Mouse (Mus musculus) CH12.LX (cell line): ENCODE measurements around the gene Inpp5d. TPM values are rescaled to one million over a fixed set of nuclear protein-coding genes. Genes with fewer than 3 reads are reported as not detected.
A peak's percentile ranks its signal among the peaks of the same experiment; 100 is the strongest.

Experiments used
- DNase-seq: peaks from one replicate; pipeline ENCODE4 v3.0.0-alpha.2; 2013; ENCODE audit errors: extremely low read depth
- H3K27ac ChIP-seq: 2 replicates; pipeline ENCODE4 v1.5.1; 2012; ENCODE audit warnings: low read depth, mild to moderate bottlenecking, control low read depth, moderate library complexity; ENCODE audit not compliant: insufficient read depth
- H3K27me3 ChIP-seq: replicated peaks from 2 replicates; pipeline ENCODE3; 2012; ENCODE audit warnings: inconsistent platforms
- H3K36me3 ChIP-seq, 2 experiments: replicated peaks in 1 of 2; 2 replicates each; pipeline versions ENCODE3 to v1.6.1; 2012; ENCODE audit warnings: inconsistent platforms in 1 of 2, low read length in 1 of 2, mild to moderate bottlenecking in 1 of 2, mixed read lengths in 1 of 2, moderate library complexity in 1 of 2; ENCODE audit not compliant: control insufficient read depth in 1 of 2, insufficient read depth in 1 of 2
- H3K4me1 ChIP-seq, 2 experiments: 2 replicates each; pipeline ENCODE4 v1.6.1; 2012; ENCODE audit warnings: inconsistent platforms in 1 of 2, moderate library complexity in 1 of 2; ENCODE audit not compliant: insufficient read depth in 2 of 2, control insufficient read depth in 1 of 2
- H3K4me2 ChIP-seq: 2 replicates; pipeline ENCODE4 v1.6.1; 2012; ENCODE audit warnings: low read depth, mild to moderate bottlenecking, control low read depth; ENCODE audit not compliant: poor library complexity, insufficient read depth, severe bottlenecking
- H3K4me3 ChIP-seq, 3 experiments: fragments of 150-350 bp in 1 of 3; sonication (generic) in 1 of 3; replicated peaks in 1 of 3; 2 replicates each; pipeline versions ENCODE3 to v1.5.1; 2011 to 2012; ENCODE audit warnings: low read depth in 2 of 3, low read length in 2 of 3, mild to moderate bottlenecking in 2 of 3, moderate library complexity in 2 of 3, control low read depth in 1 of 3, improper control_type of control experiment in 1 of 3, inconsistent platforms in 1 of 3, mixed read lengths in 1 of 3; ENCODE audit not compliant: poor library complexity in 1 of 3
- H3K79me2 ChIP-seq: replicated peaks from 2 replicates; pipeline ENCODE4 v1.6.1; 2012; ENCODE audit warnings: mild to moderate bottlenecking, moderate library complexity; ENCODE audit not compliant: control insufficient read depth, poor library complexity, insufficient read depth, severe bottlenecking; ENCODE audit errors: extremely low read depth
- H3K9ac ChIP-seq: 2 replicates; pipeline ENCODE4 v1.6.1; 2012; ENCODE audit warnings: low read depth, mild to moderate bottlenecking, control low read depth, moderate library complexity; ENCODE audit not compliant: insufficient read depth
- H3K9me3 ChIP-seq: replicated peaks from 2 replicates; pipeline ENCODE3; 2012; ENCODE audit warnings: low read length, inconsistent platforms, mixed read lengths
- BHLHE40 ChIP-seq: IDR thresholded peaks from 2 replicates; pipeline ENCODE4 v1.6.1; 2011; ENCODE audit warnings: mild to moderate bottlenecking, low read depth, low read length, improper control_type of control experiment
- CHD2 ChIP-seq: IDR thresholded peaks from 2 replicates; pipeline ENCODE4 v1.6.1; 2011; ENCODE audit warnings: low read length, improper control_type of control experiment
- CTCF ChIP-seq, 2 experiments: IDR thresholded peaks in 1 of 2; conservative IDR thresholded peaks in 1 of 2; 2 replicates each; pipeline ENCODE4 v1.5.1; 2011 to 2012; ENCODE audit warnings: low read depth in 2 of 2, low read length in 2 of 2, improper control_type of control experiment in 1 of 2, inconsistent platforms in 1 of 2, mild to moderate bottlenecking in 1 of 2, moderate library complexity in 1 of 2
- E2F4 ChIP-seq: IDR thresholded peaks from 2 replicates; pipeline ENCODE4 v1.6.1; 2011; ENCODE audit warnings: low read depth, low read length, improper control_type of control experiment; ENCODE audit not compliant: insufficient replicate concordance
- ELF1 ChIP-seq: IDR thresholded peaks from 2 replicates; pipeline ENCODE4 v1.6.1; 2014; ENCODE audit warnings: low read depth, mild to moderate bottlenecking, inconsistent platforms, low read length, improper control_type of control experiment
- HCFC1 ChIP-seq: IDR thresholded peaks from 2 replicates; pipeline ENCODE4 v1.6.1; 2012; ENCODE audit warnings: low read depth, mild to moderate bottlenecking, inconsistent platforms, low read length, improper control_type of control experiment
- IRF4 ChIP-seq: IDR thresholded peaks from 2 replicates; pipeline ENCODE4 v1.6.1; 2014; ENCODE audit warnings: low read depth, mild to moderate bottlenecking, inconsistent platforms, low read length, improper control_type of control experiment
- JUN ChIP-seq: IDR thresholded peaks from 2 replicates; pipeline ENCODE4 v1.6.1; 2011; ENCODE audit warnings: low read depth, mild to moderate bottlenecking, low read length, improper control_type of control experiment, moderate library complexity; ENCODE audit not compliant: insufficient read depth
- JUND ChIP-seq: conservative IDR thresholded peaks from 2 replicates; pipeline ENCODE4 v1.6.1; 2011; ENCODE audit warnings: low read depth, low read length, improper control_type of control experiment
- MAFK ChIP-seq: IDR thresholded peaks from 2 replicates; pipeline ENCODE4 v1.6.1; 2011; ENCODE audit warnings: low read length, improper control_type of control experiment; ENCODE audit not compliant: insufficient replicate concordance
- MAX ChIP-seq: IDR thresholded peaks from 2 replicates; pipeline ENCODE4 v1.6.1; 2011; ENCODE audit warnings: low read length, improper control_type of control experiment
- MEF2A ChIP-seq: IDR thresholded peaks from 2 replicates; pipeline ENCODE4 v1.6.1; 2014; ENCODE audit warnings: low read depth, mild to moderate bottlenecking, inconsistent platforms, low read length, improper control_type of control experiment, borderline replicate concordance
- MXI1 ChIP-seq: IDR thresholded peaks from 2 replicates; pipeline ENCODE4 v1.6.1; 2011; ENCODE audit warnings: mild to moderate bottlenecking, low read depth, low read length, improper control_type of control experiment
- MYC ChIP-seq: IDR thresholded peaks from 2 replicates; pipeline ENCODE4 v1.6.1; 2011; ENCODE audit warnings: low read depth, mild to moderate bottlenecking, improper control_type of control experiment, low read length
- NRF1 ChIP-seq: IDR thresholded peaks from 2 replicates; pipeline ENCODE4 v1.6.1; 2014; ENCODE audit warnings: low read depth, mild to moderate bottlenecking, inconsistent platforms, low read length, improper control_type of control experiment, moderate library complexity
- PAX5 ChIP-seq: IDR thresholded peaks from 2 replicates; pipeline ENCODE4 v1.6.1; 2012; ENCODE audit warnings: low read length, inconsistent platforms, mixed read lengths
- POLR2AphosphoS2 ChIP-seq: IDR thresholded peaks from 2 replicates; pipeline ENCODE4 v1.6.1; 2011; ENCODE audit warnings: low read depth, low read length, improper control_type of control experiment
- RAD21 ChIP-seq: IDR thresholded peaks from 2 replicates; pipeline ENCODE4 v1.6.1; 2011; ENCODE audit warnings: low read depth, mild to moderate bottlenecking, low read length, improper control_type of control experiment, moderate library complexity
- RCOR1 ChIP-seq: conservative IDR thresholded peaks from 2 replicates; pipeline ENCODE4 v1.6.1; 2012; ENCODE audit warnings: low read depth, mild to moderate bottlenecking, inconsistent platforms, low read length, improper control_type of control experiment
- SIN3A ChIP-seq: IDR thresholded peaks from 2 replicates; pipeline ENCODE4 v1.6.1; 2012; ENCODE audit warnings: low read length, improper control_type of control experiment, inconsistent platforms
- SMC3 ChIP-seq: IDR thresholded peaks from 2 replicates; pipeline ENCODE4 v1.6.1; 2011; ENCODE audit warnings: low read depth, low read length, improper control_type of control experiment
- TCF12 ChIP-seq: IDR thresholded peaks from 2 replicates; pipeline ENCODE4 v1.6.1; 2014; ENCODE audit warnings: low read depth, mild to moderate bottlenecking, inconsistent platforms, low read length, improper control_type of control experiment
- USF1 ChIP-seq: IDR thresholded peaks from 2 replicates; pipeline ENCODE4 v1.6.1; 2014; ENCODE audit warnings: low read depth, mild to moderate bottlenecking, inconsistent platforms, low read length, improper control_type of control experiment
- USF2 ChIP-seq: conservative IDR thresholded peaks from 2 replicates; pipeline ENCODE4 v1.6.1; 2011; ENCODE audit warnings: low read depth, low read length, improper control_type of control experiment
- ZKSCAN1 ChIP-seq: IDR thresholded peaks from 2 replicates; pipeline ENCODE4 v1.6.1; 2012; ENCODE audit warnings: low read depth, inconsistent platforms, low read length, improper control_type of control experiment, borderline replicate concordance
- ZMIZ1 ChIP-seq: IDR thresholded peaks from 2 replicates; pipeline ENCODE4 v1.6.1; 2012; ENCODE audit warnings: low read depth, mild to moderate bottlenecking, inconsistent platforms, low read length, improper control_type of control experiment
- ZNF384 ChIP-seq: IDR thresholded peaks from 2 replicates; pipeline ENCODE4 v1.6.1; 2012; ENCODE audit warnings: low read depth, low read length, improper control_type of control experiment, inconsistent platforms
- dilution Hi-C: fragments of 300-500 bp; cut with MboI; formaldehyde crosslinking; loops from 2 replicates; pipeline ENCODE4 v1.14.3; 2020; ENCODE audit warnings: low sequenced_read_pairs; ENCODE audit not compliant: extremely low pct_unique_long_range_greater_than_20kb, extremely low pct_ligation_motif_present
- in situ Hi-C: fragments of 300-500 bp; cut with MboI; formaldehyde crosslinking; loops from 3 replicates; pipeline ENCODE4 v1.14.3; 2019; ENCODE audit warnings: low sequenced_read_pairs, low pct_ligation_motif_present, low pct_unique_long_range_greater_than_20kb, mixed read lengths
- polyA plus RNA-seq: library from polyadenylated mRNA; unstranded; fragments of >175 nt; gene quantifications from 2 replicates; pipeline ENCODE4 v1.2.1, GENCODE M21; 2012; ENCODE audit warnings: low read depth; ENCODE audit not compliant: insufficient read length
- total RNA-seq, 2 experiments: library from RNA; depleted of rRNA; stranded (reverse); fragments of 300-350 nt in 1 of 2; fragments of >200 nt in 1 of 2; gene quantifications; 2 replicates each; pipeline ENCODE4 v1.2.3; 2012 to 2014

Inpp5d gene
- total and polyA plus RNA-seq, 3 experiments: 97.1 to 109 (median 106) TPM

- TF ChIP-seq POLR2AphosphoS2 (no peak), HCFC1 (no peak), USF1 (no peak), MXI1 (no peak), SMC3 (peak; percentile 81), RAD21 (peak; percentile 60), BHLHE40 (0 out of 2 replicates have a peak, but pooled peaks have one; percentile 18), ZNF384 (no peak), E2F4 (no peak), SIN3A (no peak), ZMIZ1 (no peak), IRF4 (0 out of 2 replicates have a peak, but pooled peaks have one; percentile 36), PAX5 (no peak), MEF2A (no peak), CTCF (conservative IDR thresholded peaks at IDR 0.05 in 1 of 2, IDR thresholded peaks at IDR 0.05 in 1 of 2; ENCODE audit: low read depth in 2 of 2, low read length in 2 of 2) (peak; percentile 76 to 81), JUND (no peak), JUN (no peak), MAX (0 out of 2 replicates have a peak, but pooled peaks have one; percentile 33), MYC (peak; percentile 65; the same call in 1 of the 2 replicates)
- peak; percentile 68 for DNase-seq
- dilution Hi-C loops: no loop called here
Observed at GRCm38 (mm10) chr1:87766233-87766632, 146.1 kb downstream of the Inpp5d start.

DNA sequence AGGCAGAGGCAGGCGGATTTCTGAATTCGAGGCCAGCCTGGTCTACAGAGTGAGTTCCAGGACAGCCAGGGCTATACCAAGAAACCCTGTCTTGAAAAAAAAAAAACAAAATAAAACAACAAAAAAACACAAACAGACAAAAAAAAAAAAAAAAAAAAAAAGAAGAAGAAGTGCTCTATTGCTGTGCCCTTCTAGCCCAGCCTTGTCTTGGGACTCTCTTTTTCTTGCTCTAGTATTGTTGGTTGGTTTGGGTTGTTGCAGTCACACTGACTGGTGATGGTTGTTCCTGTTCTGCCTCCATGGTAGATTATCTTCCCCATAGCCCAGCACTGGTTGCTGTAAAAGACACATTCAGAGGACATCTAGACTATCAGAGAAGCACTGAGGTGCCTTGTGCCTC, 149.2 kb downstream of the Inpp5d start:
- peaks cover 3 to 8% of the 10 kb centered on the region in 2 experiments; a peak in 3 of 4 replicates for H3K4me1 ChIP-seq
- no peak overlapping the region for H3K9ac ChIP-seq
- H3K36me3 ChIP-seq: peaks cover 69 to 93% of the 10 kb centered on the region in 2 experiments
- no peak overlapping the region for H3K4me3 ChIP-seq
- no peaks in the 10 kb centered on the region for H3K79me2 ChIP-seq
- no peaks in the 10 kb centered on the region for H3K27me3 ChIP-seq
- H3K9me3 ChIP-seq: peaks cover 3% of the 10 kb centered on the region
- no peak for DNase-seq
- in situ Hi-C loops (loop anchor here (10.0 kb wide), 1 partner anchor 156 kb away; no protein-coding TSS in a partner anchor), dilution Hi-C loops (no loop called here)
- TF ChIP-seq ZKSCAN1: no peak
- no peak for TF ChIP-seq JUN
- TF ChIP-seq RCOR1: no peak
- TF ChIP-seq NRF1: no peak
- no peak for TF ChIP-seq POLR2AphosphoS2
- TF ChIP-seq IRF4: no peak
- TF ChIP-seq PAX5: no peak
- no peak for TF ChIP-seq HCFC1
- no peak for TF ChIP-seq CHD2
- no peak for TF ChIP-seq MAFK
- no peak for TF ChIP-seq SIN3A
- TF ChIP-seq USF2: no peak
- TF ChIP-seq MYC: no peak
- no peak for TF ChIP-seq USF1
- TF ChIP-seq CTCF (conservative IDR thresholded peaks at IDR 0.05 in 1 of 2, IDR thresholded peaks at IDR 0.05 in 1 of 2; ENCODE audit: low read depth in 2 of 2, low read length in 2 of 2): no peak
- no peak for TF ChIP-seq ELF1
- no peak for TF ChIP-seq TCF12
- H3K4me2 ChIP-seq: no peak overlapping the region
- no peak overlapping the region for H3K27ac ChIP-seq

More at GRCm38 (mm10) chr1:87766233-87766632, 146.1 kb downstream of the Inpp5d start:
- H3K4me2 ChIP-seq: no peak overlapping the region
- in situ Hi-C loops: loop anchor here (10.0 kb wide), 1 partner anchor 159 kb away; no protein-coding TSS in a partner anchor
- H3K9ac ChIP-seq: no peak overlapping the region
- H3K4me1 ChIP-seq: peaks cover 3 to 8% of the 10 kb centered on the region in 2 experiments; a peak in 3 of 4 replicates
- no peaks in the 10 kb centered on the region for H3K79me2 ChIP-seq
- H3K27me3 ChIP-seq: no peaks in the 10 kb centered on the region
- H3K9me3 ChIP-seq: no peaks in the 10 kb centered on the region
- H3K36me3 ChIP-seq: peaks cover 71 to 95% of the 10 kb centered on the region in 2 experiments
- no peak overlapping the region for H3K4me3 ChIP-seq
- no peak overlapping the region for H3K27ac ChIP-seq
